Mouse (Mus musculus): ENCODE results near the gene Lax1. TPM values are rescaled to one million over a fixed set of nuclear protein-coding genes. Genes with fewer than 3 reads are reported as not detected.

The Lax1 gene
- total and polyA plus RNA-seq, 3 experiments: 14.2 to 15.6 (median 14.9) TPM

DNA sequence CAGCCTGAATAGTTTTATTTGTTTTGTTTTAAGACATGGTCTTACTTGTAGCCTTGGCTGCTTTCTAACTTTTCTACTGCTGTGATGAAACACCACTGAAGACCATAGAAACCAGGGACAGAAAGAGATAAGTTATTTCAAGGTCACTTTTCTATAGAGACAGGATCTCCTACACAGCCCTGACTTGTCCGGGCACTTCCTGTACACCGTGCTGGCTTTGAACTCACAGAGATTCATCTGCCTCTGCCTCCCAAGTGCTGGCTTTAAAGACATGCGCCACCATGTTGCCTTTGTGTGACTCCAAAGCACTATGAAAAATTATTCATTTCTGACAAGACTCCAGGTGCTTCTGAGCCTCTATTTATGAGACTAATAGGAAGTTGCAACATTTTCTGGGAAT, 18.6 kb downstream of the Lax1 start:
- H3K79me2 ChIP-seq (replicated peaks; ENCODE audit: control insufficient read depth, extremely low read depth, insufficient read depth, poor library complexity, severe bottlenecking): peaks cover 8% of the 10 kb centered on the region
- H3K9me3 ChIP-seq (replicated peaks; ENCODE audit: low read length): no peaks in the 10 kb centered on the region
- no peak overlapping the region for H3K4me3 ChIP-seq (replicated peaks in 1 of 3; ENCODE audit: low read depth in 2 of 3, low read length in 2 of 3, poor library complexity in 1 of 3)
- no peaks in the 10 kb centered on the region for H3K36me3 ChIP-seq (replicated peaks in 1 of 2; ENCODE audit: control insufficient read depth in 1 of 2, insufficient read depth in 1 of 2, low read length in 1 of 2)
- H3K27me3 ChIP-seq (replicated peaks): no peaks in the 10 kb centered on the region
- H3K4me2 ChIP-seq (ENCODE audit: insufficient read depth, low read depth, poor library complexity, severe bottlenecking): no peak overlapping the region
- in situ Hi-C loops (cut with MboI; ENCODE audit: low pct_ligation_motif_present, low pct_unique_long_range_greater_than_20kb, low sequenced_read_pairs): no loop called here
- dilution Hi-C loops (cut with MboI; ENCODE audit: extremely low pct_ligation_motif_present, extremely low pct_unique_long_range_greater_than_20kb, low sequenced_read_pairs): no loop called here
- TF ChIP-seq ZNF384 (IDR thresholded peaks at IDR 0.05; ENCODE audit: low read depth, low read length) (no peak), POLR2A (IDR thresholded peaks at IDR 0.05; ENCODE audit: low read depth, low read length) (no peak)
- DNase-seq (ENCODE audit: extremely low read depth): no peak
- H3K4me1 ChIP-seq (ENCODE audit: control insufficient read depth in 1 of 2, insufficient read depth in 2 of 2): peaks cover 12 to 25% of the 10 kb centered on the region in 2 experiments
- H3K27ac ChIP-seq (ENCODE audit: insufficient read depth, low read depth): no peak overlapping the region
- H3K9ac ChIP-seq (ENCODE audit: insufficient read depth, low read depth): no peak overlapping the region

DNA sequence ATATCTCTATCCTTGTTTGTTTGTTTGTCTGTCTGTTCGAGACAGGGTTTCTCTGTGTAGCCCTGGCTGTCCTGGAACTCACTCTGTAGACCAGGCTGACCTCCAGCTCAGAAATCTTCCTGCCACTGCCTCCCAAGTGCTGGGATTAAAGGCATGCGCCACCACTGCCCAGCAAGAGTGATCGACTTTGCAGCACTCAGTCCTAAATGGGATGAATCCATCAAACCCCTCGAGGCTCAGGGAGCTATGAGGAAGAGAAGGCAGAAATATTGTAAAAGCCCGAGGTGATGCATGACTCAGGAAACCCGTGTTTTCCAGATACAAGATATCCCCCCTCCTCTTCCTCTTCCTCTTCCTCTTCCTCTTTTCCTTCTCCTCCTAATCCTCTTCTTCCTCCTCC, 19.1 kb downstream of the Lax1 start:
- in situ Hi-C loops (cut with MboI; ENCODE audit: low pct_ligation_motif_present, low pct_unique_long_range_greater_than_20kb, low sequenced_read_pairs): no loop called here
- no peak overlapping the region for H3K27ac ChIP-seq (ENCODE audit: insufficient read depth, low read depth)
- no peaks in the 10 kb centered on the region for H3K36me3 ChIP-seq (replicated peaks in 1 of 2; ENCODE audit: control insufficient read depth in 1 of 2, insufficient read depth in 1 of 2, low read length in 1 of 2)

DNA sequence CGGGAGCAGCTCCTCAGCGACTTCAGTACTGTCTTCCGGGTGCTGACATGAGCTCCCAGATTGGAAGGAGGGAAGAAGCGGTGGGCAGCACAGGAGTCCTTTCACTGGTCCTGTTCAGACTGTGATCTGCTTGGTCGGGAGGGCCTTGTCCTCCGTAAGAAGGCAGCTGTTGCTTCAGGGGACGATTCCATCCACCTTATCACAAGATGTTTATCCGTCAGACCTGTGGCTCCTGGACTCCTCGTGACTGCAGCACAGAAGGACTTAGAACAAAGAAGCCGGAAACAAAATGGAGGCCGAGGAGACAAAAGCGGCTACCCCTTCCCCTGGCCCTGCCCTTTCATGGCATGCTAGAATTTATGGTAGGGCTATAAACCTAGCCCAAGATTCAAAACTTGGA, 19.7 kb downstream of the Lax1 start:
- Histone ChIP-seq H3K9ac (ENCODE audit: insufficient read depth, low read depth) (no peak overlapping the region), H3K4me1 (ENCODE audit: control insufficient read depth in 1 of 2, insufficient read depth in 2 of 2) (peaks cover 12 to 25% of the 10 kb centered on the region in 2 experiments), H3K79me2 (replicated peaks; ENCODE audit: control insufficient read depth, extremely low read depth, insufficient read depth, poor library complexity, severe bottlenecking) (peaks cover 15% of the 10 kb centered on the region), H3K27me3 (replicated peaks) (no peaks in the 10 kb centered on the region), H3K36me3 (replicated peaks in 1 of 2; ENCODE audit: control insufficient read depth in 1 of 2, insufficient read depth in 1 of 2, low read length in 1 of 2) (no peaks in the 10 kb centered on the region), H3K4me2 (ENCODE audit: insufficient read depth, low read depth, poor library complexity, severe bottlenecking) (no peak overlapping the region), H3K27ac (ENCODE audit: insufficient read depth, low read depth) (no peak overlapping the region), H3K9me3 (replicated peaks; ENCODE audit: low read length) (no peaks in the 10 kb centered on the region), H3K4me3 (replicated peaks in 1 of 3; ENCODE audit: low read depth in 2 of 3, low read length in 2 of 3, poor library complexity in 1 of 3) (no peak overlapping the region)
- in situ Hi-C loops (cut with MboI; ENCODE audit: low pct_ligation_motif_present, low pct_unique_long_range_greater_than_20kb, low sequenced_read_pairs) (no loop called here), dilution Hi-C loops (cut with MboI; ENCODE audit: extremely low pct_ligation_motif_present, extremely low pct_unique_long_range_greater_than_20kb, low sequenced_read_pairs) (no loop called here)
- TF ChIP-seq CHD2 (IDR thresholded peaks at IDR 0.05; ENCODE audit: low read length) (no peak), USF1 (IDR thresholded peaks at IDR 0.05; ENCODE audit: low read depth, low read length) (no peak), MAFK (IDR thresholded peaks at IDR 0.05; ENCODE audit: insufficient replicate concordance, low read length) (no peak), RCOR1 (conservative IDR thresholded peaks at IDR 0.05; ENCODE audit: low read depth, low read length) (no peak), KAT2A (IDR thresholded peaks at IDR 0.05; ENCODE audit: insufficient replicate concordance, low read length) (no peak), NELFE (IDR thresholded peaks at IDR 0.05; ENCODE audit: low read depth, low read length) (no peak), SMC3 (IDR thresholded peaks at IDR 0.05; ENCODE audit: low read depth, low read length) (no peak), EP300 (IDR thresholded peaks at IDR 0.05; ENCODE audit: low read length) (no peak), ETS1 (conservative IDR thresholded peaks at IDR 0.05; ENCODE audit: low read depth, low read length) (no peak), ZKSCAN1 (IDR thresholded peaks at IDR 0.05; ENCODE audit: borderline replicate concordance, low read depth, low read length) (no peak), IRF4 (IDR thresholded peaks at IDR 0.05; ENCODE audit: low read depth, low read length) (no peak), HCFC1 (IDR thresholded peaks at IDR 0.05; ENCODE audit: low read depth, low read length) (no peak), MYC (IDR thresholded peaks at IDR 0.05; ENCODE audit: low read depth, low read length) (no peak), SIN3A (IDR thresholded peaks at IDR 0.05; ENCODE audit: low read length) (no peak), E2F4 (IDR thresholded peaks at IDR 0.05; ENCODE audit: insufficient replicate concordance, low read depth, low read length) (no peak), USF2 (conservative IDR thresholded peaks at IDR 0.05; ENCODE audit: low read depth, low read length) (no peak), RAD21 (IDR thresholded peaks at IDR 0.05; ENCODE audit: low read depth, low read length) (no peak), PAX5 (IDR thresholded peaks at IDR 0.05; ENCODE audit: low read length) (no peak), ZNF384 (IDR thresholded peaks at IDR 0.05; ENCODE audit: low read depth, low read length) (no peak)
- no peak for DNase-seq (ENCODE audit: extremely low read depth)

More for the DNA sequence above, 19.1 kb downstream of the Lax1 start:
- Histone ChIP-seq H3K9ac (ENCODE audit: insufficient read depth, low read depth) (no peak overlapping the region), H3K4me3 (replicated peaks in 1 of 3; ENCODE audit: low read depth in 2 of 3, low read length in 2 of 3, poor library complexity in 1 of 3) (no peak overlapping the region), H3K27me3 (replicated peaks) (no peaks in the 10 kb centered on the region), H3K4me1 (ENCODE audit: control insufficient read depth in 1 of 2, insufficient read depth in 2 of 2) (peaks cover 12 to 25% of the 10 kb centered on the region in 2 experiments), H3K79me2 (replicated peaks; ENCODE audit: control insufficient read depth, extremely low read depth, insufficient read depth, poor library complexity, severe bottlenecking) (peaks cover 11% of the 10 kb centered on the region), H3K4me2 (ENCODE audit: insufficient read depth, low read depth, poor library complexity, severe bottlenecking) (no peak overlapping the region), H3K9me3 (replicated peaks; ENCODE audit: low read length) (no peaks in the 10 kb centered on the region)
- TF ChIP-seq GABPA (IDR thresholded peaks at IDR 0.05; ENCODE audit: insufficient replicate concordance, low read depth, low read length) (no peak), MXI1 (IDR thresholded peaks at IDR 0.05; ENCODE audit: low read depth, low read length) (no peak), CHD2 (IDR thresholded peaks at IDR 0.05; ENCODE audit: low read length) (no peak), PAX5 (IDR thresholded peaks at IDR 0.05; ENCODE audit: low read length) (no peak), USF2 (conservative IDR thresholded peaks at IDR 0.05; ENCODE audit: low read depth, low read length) (no peak), ZMIZ1 (IDR thresholded peaks at IDR 0.05; ENCODE audit: low read depth, low read length) (no peak), MYC (IDR thresholded peaks at IDR 0.05; ENCODE audit: low read depth, low read length) (no peak), RAD21 (IDR thresholded peaks at IDR 0.05; ENCODE audit: low read depth, low read length) (no peak), ZNF384 (IDR thresholded peaks at IDR 0.05; ENCODE audit: low read depth, low read length) (no peak)
- dilution Hi-C loops (cut with MboI; ENCODE audit: extremely low pct_ligation_motif_present, extremely low pct_unique_long_range_greater_than_20kb, low sequenced_read_pairs): no loop called here
- no peak for DNase-seq (ENCODE audit: extremely low read depth)

All from CH12.LX (cell line).